Mouse (Mus musculus): ENCODE results near the gene Gm1123. TPM values are rescaled to one million over a fixed set of nuclear protein-coding genes. Genes with fewer than 3 reads are reported as not detected.
A peak's percentile ranks its signal among the peaks of the same experiment; 100 is the strongest.

Gm1123 gene
- polyA plus RNA-seq, 1 experiment from 2014 or later: 0.10 TPM

GRCm38 (mm10) chr9:98962478-98963142, 72.9 kb downstream of the Gm1123 start:
- H3K27ac ChIP-seq: no peak overlapping the region
- WGBS: 2% methylated on average over 20 of the region's 20 CpGs
- no peaks in the 10 kb centered on the region for H3K9me3 ChIP-seq
- no peak overlapping the region for H3K9ac ChIP-seq
- no peak overlapping the region for H3K4me2 ChIP-seq
- ATAC-seq (ENCODE audit: low FRiP score): no peak
- H3K27me3 ChIP-seq: peaks cover 93% of the 10 kb centered on the region
- H3K4me3 ChIP-seq: no peak overlapping the region
- H3K4me1 ChIP-seq (replicated peaks): 0 out of 2 replicates have a peak, but pooled peaks cover 2% of the 10 kb centered on the region
- H3K36me3 ChIP-seq: no peaks in the 10 kb centered on the region

DNA sequence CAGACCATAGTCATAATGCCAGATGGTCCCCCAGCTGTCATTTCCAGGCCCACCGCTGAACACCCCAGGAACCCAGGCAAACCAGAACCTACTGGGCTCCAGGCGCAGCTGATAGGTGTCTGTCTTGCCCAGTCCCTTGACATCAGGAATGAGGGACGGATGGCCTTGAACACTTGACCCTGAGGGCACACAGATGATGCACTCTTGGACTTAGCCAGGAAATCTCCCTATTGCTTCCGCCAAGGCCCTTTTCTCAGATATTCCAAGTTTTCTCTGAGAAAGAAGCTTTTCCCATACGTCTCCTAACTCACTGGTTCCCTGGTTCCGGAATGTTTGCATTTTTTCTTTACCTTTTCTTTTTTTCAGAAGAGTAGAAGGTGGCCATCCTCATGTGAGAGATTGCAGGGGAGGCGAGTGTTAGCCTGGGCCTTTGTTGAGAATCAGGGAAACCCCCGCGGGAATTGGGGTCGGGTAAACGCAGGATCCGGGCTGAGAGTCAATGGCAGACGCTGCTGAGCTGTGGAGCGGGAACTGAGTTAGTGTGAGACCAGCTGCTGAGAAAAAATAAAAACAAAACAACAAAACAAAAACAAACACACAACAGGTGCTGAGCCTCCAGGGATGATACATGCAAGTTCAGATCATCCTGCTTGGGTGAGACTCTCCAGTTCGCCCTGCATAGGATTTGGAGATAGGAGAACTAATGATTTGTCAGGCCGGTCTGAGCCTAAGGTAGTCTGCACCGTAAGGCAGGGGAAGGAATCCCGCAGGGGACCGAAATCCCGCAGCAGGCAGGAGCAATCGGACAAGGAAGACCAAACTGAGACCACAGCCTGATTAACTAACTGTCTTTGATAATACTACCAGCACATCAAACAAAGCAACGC, 73.7 kb downstream of the Gm1123 start:
- H3K27me3 ChIP-seq: peaks cover 93% of the 10 kb centered on the region
- no peak overlapping the region for H3K4me3 ChIP-seq
- ATAC-seq (ENCODE audit: low FRiP score): no peak
- no peak overlapping the region for H3K4me2 ChIP-seq
- H3K36me3 ChIP-seq: no peaks in the 10 kb centered on the region
- no peak overlapping the region for H3K9ac ChIP-seq
- whole genome bisulfite sequencing: 4% methylated on average over 22 of the region's 22 CpGs
- H3K4me1 ChIP-seq (replicated peaks): peaks cover 6% of the 10 kb centered on the region
- H3K27ac ChIP-seq: no peak overlapping the region
- H3K9me3 ChIP-seq: no peaks in the 10 kb centered on the region

GRCm38 (mm10) chr9:98960348-98960747, 75.2 kb downstream of the Gm1123 start:
- Histone ChIP-seq H3K4me1 (replicated peaks) (peaks cover 21% of the 10 kb centered on the region), H3K36me3 (no peaks in the 10 kb centered on the region), H3K27me3 (peaks cover 94% of the 10 kb centered on the region), H3K9me3 (no peaks in the 10 kb centered on the region), H3K4me2 (no peak overlapping the region), H3K9ac (no peak overlapping the region), H3K4me3 (no peak overlapping the region), H3K27ac (no peak overlapping the region)
- 14% methylated on average over 5 of the region's 5 CpGs for WGBS
- no peak for ATAC-seq (ENCODE audit: low FRiP score)

DNA sequence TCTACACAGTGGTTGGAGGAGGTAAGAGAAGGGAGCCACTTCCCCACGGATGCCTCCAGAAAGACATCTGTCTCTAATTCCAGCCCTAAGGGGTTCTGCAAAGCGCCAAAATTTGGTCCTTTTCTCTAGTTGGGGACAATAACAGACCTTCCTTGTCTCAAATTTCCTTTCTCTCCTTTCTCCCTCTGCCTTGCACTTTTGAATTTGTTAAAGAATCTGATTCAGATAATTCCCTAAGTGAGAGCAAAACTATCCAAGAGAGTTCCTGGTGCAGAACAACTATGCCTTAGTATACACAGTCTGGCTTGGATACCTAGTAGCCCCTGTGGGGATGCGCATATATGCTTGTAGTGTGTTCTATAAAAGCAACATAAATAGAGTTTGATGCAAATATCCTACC, 75.7 kb downstream of the Gm1123 start:
- peaks cover 94% of the 10 kb centered on the region for H3K27me3 ChIP-seq
- no peak overlapping the region for H3K9ac ChIP-seq
- H3K9me3 ChIP-seq: no peaks in the 10 kb centered on the region
- H3K4me1 ChIP-seq (replicated peaks): peaks cover 26% of the 10 kb centered on the region
- no peak overlapping the region for H3K27ac ChIP-seq
- H3K36me3 ChIP-seq: no peaks in the 10 kb centered on the region
- H3K4me2 ChIP-seq: no peak overlapping the region
- no peak for ATAC-seq (ENCODE audit: low FRiP score)
- H3K4me3 ChIP-seq: no peak overlapping the region
- WGBS: 30% methylated on average over 3 of the region's 3 CpGs

DNA sequence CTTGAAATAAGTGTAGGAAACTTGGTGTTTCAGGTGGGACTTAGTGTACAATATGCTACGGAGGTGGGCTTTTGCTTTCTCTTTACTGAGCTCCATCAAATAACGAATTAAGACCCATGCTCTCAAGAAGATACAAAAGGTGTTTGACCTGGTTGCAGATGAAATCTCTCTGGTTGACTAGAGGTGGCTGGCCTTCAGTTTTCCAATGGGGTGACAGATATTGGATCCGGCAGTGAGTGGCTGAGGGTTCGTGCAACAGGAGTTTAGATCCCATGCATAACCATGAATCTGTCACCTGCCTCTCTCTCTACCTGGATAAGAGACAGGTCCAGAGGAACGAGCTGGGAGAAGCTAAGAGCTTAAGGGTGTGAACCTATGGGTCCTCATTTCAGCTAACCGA, 76.9 kb downstream of the Gm1123 start:
- 6% methylated on average over 6 of the region's 6 CpGs for WGBS
- peaks cover 94% of the 10 kb centered on the region for H3K27me3 ChIP-seq
- H3K4me3 ChIP-seq: no peak overlapping the region
- H3K4me1 ChIP-seq (replicated peaks): peaks cover 30% of the 10 kb centered on the region
- 0 out of 2 replicates have a peak overlapping the region, but pooled peaks have one; percentile 4 for H3K4me2 ChIP-seq
- H3K9ac ChIP-seq: no peak overlapping the region
- no peaks in the 10 kb centered on the region for H3K36me3 ChIP-seq
- no peaks in the 10 kb centered on the region for H3K9me3 ChIP-seq
- H3K27ac ChIP-seq: no peak overlapping the region
- no peak for ATAC-seq (ENCODE audit: low FRiP score)

DNA sequence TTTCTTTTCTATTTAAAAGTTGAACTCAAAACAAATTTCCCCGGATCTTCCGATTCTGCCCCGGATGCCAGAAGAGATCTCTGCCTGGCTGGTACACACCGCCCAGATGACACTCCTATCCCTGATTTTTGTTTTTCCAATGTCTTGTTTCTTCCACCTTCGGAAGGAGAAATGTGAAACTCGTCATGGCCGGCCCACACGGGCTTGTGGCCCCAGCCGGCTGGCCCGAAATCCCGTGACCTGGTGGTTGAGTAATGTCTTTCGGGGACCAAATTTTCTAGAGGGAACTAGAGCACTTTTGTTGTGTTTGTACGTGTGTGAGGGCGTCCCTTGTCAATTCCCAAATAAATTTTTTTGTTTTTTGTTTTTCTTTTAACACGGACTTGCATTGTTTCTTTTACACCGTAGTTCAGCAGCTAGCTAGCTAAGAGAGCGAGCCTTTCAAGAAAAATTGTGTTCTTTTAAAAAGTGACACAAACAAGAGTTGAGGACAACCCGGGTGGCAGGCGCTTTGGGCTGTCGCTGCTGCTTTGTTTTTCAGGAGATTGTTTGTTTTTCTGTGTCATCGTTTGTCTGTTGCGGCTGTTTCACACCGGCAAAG, 77.7 kb downstream of the Gm1123 start:
- H3K4me3 ChIP-seq: 0 out of 2 replicates have a peak overlapping the region, but pooled peaks have one; percentile 39
- H3K9ac ChIP-seq: no peak overlapping the region
- no peak for ATAC-seq (ENCODE audit: low FRiP score)
- no peaks in the 10 kb centered on the region for H3K9me3 ChIP-seq
- H3K27ac ChIP-seq: no peak overlapping the region
- WGBS: under 1% methylated on average over 23 of the region's 23 CpGs
- 0 out of 2 replicates have a peak overlapping the region, but pooled peaks have one; percentile 5 for H3K4me2 ChIP-seq
- H3K36me3 ChIP-seq: no peaks in the 10 kb centered on the region
- H3K27me3 ChIP-seq: peaks cover 94% of the 10 kb centered on the region
- peaks cover 28% of the 10 kb centered on the region for H3K4me1 ChIP-seq (replicated peaks)

Other genes starting within 250 kb of the Gm1123 start
- gene Prr23a1, start 193.2 kb downstream of the Gm1123 start, polyA plus RNA-seq (2015; fragmentation: Nextera tagmentation; extraction: Ambion mirVana): 0.23 TPM in 1 of 2 replicates, not detected in the other
- gene Prr23a2, start 179.2 kb downstream of the Gm1123 start, polyA plus RNA-seq (2015; fragmentation: Nextera tagmentation; extraction: Ambion mirVana): not detected in 2 replicates
- gene Prr23a3, start 170.9 kb downstream of the Gm1123 start, polyA plus RNA-seq (2015; fragmentation: Nextera tagmentation; extraction: Ambion mirVana): 0.14 TPM in 1 of 2 replicates, not detected in the other
- not detected in 2 replicates for gene 7420426K07Rik, start 132.6 kb downstream of the Gm1123 start, polyA plus RNA-seq (2015; fragmentation: Nextera tagmentation; extraction: Ambion mirVana)
- gene Foxl2, start 80.4 kb downstream of the Gm1123 start, polyA plus RNA-seq (2015; fragmentation: Nextera tagmentation; extraction: Ambion mirVana): 0.61 TPM in 2 replicates
- gene Faim, start 49.3 kb downstream of the Gm1123 start, polyA plus RNA-seq (2015; fragmentation: Nextera tagmentation; extraction: Ambion mirVana): 111 and 117 TPM in 2 replicates
- 3.2 and 4.3 TPM in 2 replicates for gene Pik3cb, start 104.9 kb upstream of the Gm1123 start, polyA plus RNA-seq (2015; fragmentation: Nextera tagmentation; extraction: Ambion mirVana)
- not detected in 2 replicates for gene Faiml, start 201.5 kb upstream of the Gm1123 start, polyA plus RNA-seq (2015; fragmentation: Nextera tagmentation; extraction: Ambion mirVana)
- 73.8 and 75.2 TPM in 2 replicates for gene Cep70, start 207.7 kb upstream of the Gm1123 start, polyA plus RNA-seq (2015; fragmentation: Nextera tagmentation; extraction: Ambion mirVana)

Data from hindbrain, embryonic 13.5 days (tissue).